Mouse (Mus musculus) C2C12 (cell line): ENCODE data around the gene Gga3.

Experiments
- CTCF ChIP-seq: IDR thresholded peaks from one replicate; pipeline ENCODE4 v1.5.1; 2011; ENCODE audit not compliant: control insufficient read depth, insufficient read depth, insufficient read length
- MAX ChIP-seq: IDR thresholded peaks from one replicate; pipeline ENCODE4 v1.6.1; 2011; ENCODE audit warnings: mild to moderate bottlenecking, control low read depth
- MYOG ChIP-seq: IDR thresholded peaks from one replicate; pipeline ENCODE4 v1.6.1; 2011; ENCODE audit not compliant: control insufficient read depth, insufficient read length; ENCODE audit errors: extremely low read depth

- peak; percentile 9 for TF ChIP-seq CTCF
- TF ChIP-seq MAX, result no peak
- no peak for TF ChIP-seq MYOG
Measured at GRCm38 (mm10) chr11:115552783-115553182, 51.1 kb downstream of the Gga3 start.
